Mouse (Mus musculus) E14TG2a.4 (cell line): ENCODE data around the gene Cyth1.

ENCODE experiments used
- H3K27me3 ChIP-seq: 2 replicates; pipeline ENCODE4 v1.6.1; 2014; ENCODE audit warnings: low read length, control low read depth; ENCODE audit not compliant: insufficient read depth
- H3K36me3 ChIP-seq: 2 replicates; pipeline ENCODE4 v1.6.1; 2014; ENCODE audit warnings: low read length, control low read depth; ENCODE audit not compliant: insufficient read depth
- H3K4me1 ChIP-seq: replicated peaks from 2 replicates; pipeline ENCODE4 v1.6.1; 2014; ENCODE audit warnings: low read depth, low read length, control low read depth
- H3K4me3 ChIP-seq: replicated peaks from 2 replicates; pipeline ENCODE4 v1.5.1; 2014; ENCODE audit warnings: mild to moderate bottlenecking, low read length
- H3K9me3 ChIP-seq: 2 replicates; pipeline ENCODE4 v1.6.1; 2014; ENCODE audit warnings: low read length, control low read depth
- CTCF ChIP-seq: conservative IDR thresholded peaks from 2 replicates; pipeline ENCODE4 v1.5.1; 2014; ENCODE audit warnings: low read length
- NANOG ChIP-seq: IDR thresholded peaks from 2 replicates; pipeline ENCODE4 v1.6.1; 2014; ENCODE audit warnings: borderline replicate concordance, low read length, mixed read lengths
- POU5F1 ChIP-seq: IDR thresholded peaks from 2 replicates; pipeline ENCODE4 v1.6.1; 2014; ENCODE audit warnings: low read length, borderline replicate concordance

The Cyth1 gene

DNA sequence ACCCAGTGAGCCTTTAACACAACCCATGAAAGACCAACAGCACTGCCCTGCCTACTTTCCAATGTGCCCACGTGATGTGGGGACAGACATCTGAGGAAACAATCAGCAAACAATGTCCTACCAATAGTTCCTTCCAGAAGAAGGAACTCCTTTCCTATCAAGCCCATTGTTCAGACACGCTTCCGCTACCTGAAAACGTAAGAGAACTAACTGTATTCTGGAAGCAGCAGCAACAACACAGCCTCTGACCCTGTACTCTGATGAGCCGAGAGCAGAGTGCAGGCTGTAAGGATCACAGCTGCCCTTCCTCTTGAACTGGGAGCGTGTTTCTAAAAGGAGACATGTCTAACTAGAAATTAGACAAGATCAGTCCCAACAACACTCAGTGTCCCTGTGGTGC, 13.9 kb downstream of the Cyth1 start:
- H3K9me3 ChIP-seq: 0 out of 2 replicates have a peak, but pooled peaks cover 7% of the 10 kb centered on the region
- no peaks in the 10 kb centered on the region for H3K27me3 ChIP-seq
- H3K4me1 ChIP-seq: peaks cover 7% of the 10 kb centered on the region; the same call in 1 of the 2 replicates
- no peaks in the 10 kb centered on the region for H3K36me3 ChIP-seq
- no peak overlapping the region for H3K4me3 ChIP-seq
- TF ChIP-seq NANOG (no peak), POU5F1 (no peak), CTCF (no peak)

- H3K4me3 ChIP-seq: no peak overlapping the region
- H3K27me3 ChIP-seq: no peaks in the 10 kb centered on the region
- H3K36me3 ChIP-seq: no peaks in the 10 kb centered on the region
- H3K9me3 ChIP-seq: 0 out of 2 replicates have a peak, but pooled peaks cover 7% of the 10 kb centered on the region
- TF ChIP-seq CTCF (no peak), NANOG (no peak)
- peaks cover 3% of the 10 kb centered on the region; the same call in 1 of the 2 replicates for H3K4me1 ChIP-seq
Measured at GRCm38 (mm10) chr11:118233924-118234323, 14.5 kb downstream of the Cyth1 start.

DNA sequence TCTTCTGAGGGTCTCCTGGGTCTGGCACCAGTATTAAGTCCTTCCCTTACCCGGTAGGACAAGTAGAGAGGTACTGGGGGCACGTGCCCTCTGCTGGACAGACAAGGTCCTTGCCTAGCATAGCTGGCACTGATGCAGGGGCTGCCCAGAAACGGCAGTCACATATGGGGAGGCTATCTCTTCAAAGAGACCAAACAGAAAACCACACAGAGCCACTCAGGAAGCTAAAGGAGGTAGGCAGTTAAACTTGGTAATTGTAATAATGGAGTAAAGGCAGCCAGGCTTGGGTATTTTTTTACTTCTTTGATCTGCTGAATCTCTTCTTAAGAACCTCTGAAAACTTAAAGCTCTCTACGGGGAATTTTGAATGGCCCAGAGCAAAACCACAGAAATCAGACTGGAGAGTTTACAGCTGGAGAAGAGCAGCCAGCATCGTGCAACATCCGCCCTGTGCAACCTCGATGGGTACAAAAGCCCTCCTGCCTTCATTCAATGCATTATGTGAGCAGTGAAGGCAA, 16.0 kb downstream of the Cyth1 start:
- H3K27me3 ChIP-seq: no peaks in the 10 kb centered on the region

DNA sequence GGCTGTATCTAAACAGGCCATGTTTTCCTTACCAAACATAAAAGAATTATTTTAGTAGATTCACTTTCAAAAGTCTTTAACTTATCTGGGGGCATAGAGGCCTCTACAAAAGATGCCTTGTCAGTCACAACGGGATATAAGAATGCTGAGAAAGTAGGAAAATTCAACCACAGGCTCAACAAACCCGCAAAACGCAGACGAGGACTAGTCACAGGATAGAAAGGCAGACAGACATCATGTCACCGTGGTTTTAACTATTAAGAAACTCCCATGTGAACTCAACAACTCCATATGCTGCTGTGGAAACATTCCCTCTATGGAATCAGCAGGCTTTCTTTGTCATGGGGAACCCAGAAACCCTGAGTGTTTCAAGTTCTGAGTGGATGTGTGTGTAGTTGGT, 18.5 kb downstream of the Cyth1 start:
- no peaks in the 10 kb centered on the region for H3K4me1 ChIP-seq
- H3K36me3 ChIP-seq: no peaks in the 10 kb centered on the region
- H3K27me3 ChIP-seq: no peaks in the 10 kb centered on the region
- TF ChIP-seq CTCF: no peak
- TF ChIP-seq NANOG: no peak
- H3K4me3 ChIP-seq: no peak overlapping the region
- 0 out of 2 replicates have a peak, but pooled peaks cover 7% of the 10 kb centered on the region for H3K9me3 ChIP-seq

More for the DNA sequence above, 16.0 kb downstream of the Cyth1 start:
- Histone ChIP-seq H3K4me1 (peaks cover 3% of the 10 kb centered on the region; the same call in 1 of the 2 replicates), H3K36me3 (no peaks in the 10 kb centered on the region), H3K4me3 (no peak overlapping the region), H3K9me3 (0 out of 2 replicates have a peak, but pooled peaks cover 7% of the 10 kb centered on the region)
- TF ChIP-seq POU5F1 (no peak), NANOG (no peak), CTCF (no peak; the same call in 1 of the 2 replicates)

DNA sequence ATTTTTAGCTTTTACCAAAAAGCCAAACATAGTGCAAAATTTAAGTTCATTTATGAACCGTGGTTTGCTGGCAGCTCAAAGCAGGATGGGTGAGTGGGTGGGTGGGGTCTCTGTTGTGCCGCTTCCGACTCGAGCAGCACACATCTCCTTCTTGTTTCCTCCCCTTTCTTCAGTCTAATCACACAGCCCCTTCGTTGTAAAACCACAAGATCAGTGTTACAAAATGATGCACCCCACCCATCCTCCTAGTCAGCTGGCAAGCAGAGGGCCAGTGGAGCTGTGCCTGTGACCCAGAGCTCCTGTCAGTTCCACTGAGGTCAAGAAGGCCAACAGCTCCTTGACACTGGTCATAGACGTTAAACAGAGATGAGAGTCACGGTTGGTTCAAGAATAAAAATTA, 20.7 kb downstream of the Cyth1 start:
- H3K27me3 ChIP-seq: no peaks in the 10 kb centered on the region

DNA sequence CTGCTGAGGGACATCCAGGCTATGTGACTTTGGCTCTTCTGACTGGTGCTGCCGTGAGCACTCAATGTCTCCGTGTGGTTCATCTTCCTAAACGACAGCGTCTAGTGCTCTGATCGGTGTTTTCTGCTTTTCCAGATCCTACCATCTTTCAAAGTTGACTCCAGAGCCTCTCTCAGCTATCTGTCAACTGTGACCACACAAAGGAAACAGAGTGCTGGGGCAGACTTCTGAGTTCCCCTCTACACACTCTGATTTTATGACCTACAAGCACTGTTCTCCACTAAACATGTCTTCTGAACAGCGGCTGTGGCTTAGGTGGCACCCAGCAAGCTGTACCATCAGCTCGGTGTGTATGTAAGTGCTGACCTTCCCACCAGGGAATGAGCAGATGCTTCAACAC, 21.5 kb downstream of the Cyth1 start:
- TF ChIP-seq POU5F1 (no peak), CTCF (no peak), NANOG (no peak)
- Histone ChIP-seq H3K4me1 (peaks cover 13% of the 10 kb centered on the region), H3K4me3 (no peak overlapping the region), H3K9me3 (0 out of 2 replicates have a peak, but pooled peaks cover 7% of the 10 kb centered on the region), H3K27me3 (no peaks in the 10 kb centered on the region), H3K36me3 (no peaks in the 10 kb centered on the region)

More for the DNA sequence above, 20.7 kb downstream of the Cyth1 start:
- no peaks in the 10 kb centered on the region for H3K36me3 ChIP-seq
- TF ChIP-seq POU5F1 (no peak), CTCF (no peak), NANOG (no peak)
- H3K4me3 ChIP-seq: no peak overlapping the region
- H3K9me3 ChIP-seq: 0 out of 2 replicates have a peak, but pooled peaks cover 7% of the 10 kb centered on the region
- H3K4me1 ChIP-seq: peaks cover 9% of the 10 kb centered on the region

- Histone ChIP-seq H3K36me3 (no peaks in the 10 kb centered on the region), H3K9me3 (0 out of 2 replicates have a peak, but pooled peaks cover under 1% of the 10 kb centered on the region), H3K4me1 (peaks cover 13% of the 10 kb centered on the region), H3K27me3 (no peaks in the 10 kb centered on the region), H3K4me3 (no peak overlapping the region)
- TF ChIP-seq NANOG: no peak
- no peak for TF ChIP-seq POU5F1
- TF ChIP-seq CTCF: no peak
Measured at GRCm38 (mm10) chr11:118225862-118226261, 22.5 kb downstream of the Cyth1 start.

- Histone ChIP-seq H3K36me3 (no peaks in the 10 kb centered on the region), H3K4me1 (peaks cover 15% of the 10 kb centered on the region), H3K27me3 (no peaks in the 10 kb centered on the region), H3K4me3 (no peak overlapping the region), H3K9me3 (no peaks in the 10 kb centered on the region)
- TF ChIP-seq NANOG (no peak), POU5F1 (no peak), CTCF (no peak)
Measured at GRCm38 (mm10) chr11:118225056-118225836, 23.1 kb downstream of the Cyth1 start.
